Mouse (Mus musculus): ENCODE data around the gene Ikzf1.

GRCm38 (mm10) chr11:11769281-11769680, 84.5 kb downstream of the Ikzf1 start:
- TF ChIP-seq CTCF (IDR thresholded peaks at IDR 0.05; ENCODE audit: low read depth) (no peak), EP300 (optimal IDR thresholded peaks at IDR 0.05) (no peak)
